Mouse (Mus musculus) MEL-GATA-1-ER (cell line): ENCODE data around the gene Fam193b.
"Not testable (repeated sequence)": the region's sequence is repeated elsewhere in the genome, so short reads cannot be mapped to it uniquely, and the experiment has no call there.

Source experiments
- DNase-seq: peaks from one replicate; pipeline ENCODE4 v3.0.0-alpha.2; 2012; ENCODE audit warnings: low read depth; ENCODE audit errors: extremely low read depth

Gene Fam193b

GRCm38 (mm10) chr13:55573432-55573831 lies 2.5 kb upstream of the Fam193b start, which contains the start of gene Tmed9:
Gene Tmed9, plus strand, starts transcription at chr13:55573732.
- no peak for DNase-seq

GRCm38 (mm10) chr13:55571977-55572376 lies 1.1 kb upstream of the Fam193b start:
- DNase-seq = no peak

DNA sequence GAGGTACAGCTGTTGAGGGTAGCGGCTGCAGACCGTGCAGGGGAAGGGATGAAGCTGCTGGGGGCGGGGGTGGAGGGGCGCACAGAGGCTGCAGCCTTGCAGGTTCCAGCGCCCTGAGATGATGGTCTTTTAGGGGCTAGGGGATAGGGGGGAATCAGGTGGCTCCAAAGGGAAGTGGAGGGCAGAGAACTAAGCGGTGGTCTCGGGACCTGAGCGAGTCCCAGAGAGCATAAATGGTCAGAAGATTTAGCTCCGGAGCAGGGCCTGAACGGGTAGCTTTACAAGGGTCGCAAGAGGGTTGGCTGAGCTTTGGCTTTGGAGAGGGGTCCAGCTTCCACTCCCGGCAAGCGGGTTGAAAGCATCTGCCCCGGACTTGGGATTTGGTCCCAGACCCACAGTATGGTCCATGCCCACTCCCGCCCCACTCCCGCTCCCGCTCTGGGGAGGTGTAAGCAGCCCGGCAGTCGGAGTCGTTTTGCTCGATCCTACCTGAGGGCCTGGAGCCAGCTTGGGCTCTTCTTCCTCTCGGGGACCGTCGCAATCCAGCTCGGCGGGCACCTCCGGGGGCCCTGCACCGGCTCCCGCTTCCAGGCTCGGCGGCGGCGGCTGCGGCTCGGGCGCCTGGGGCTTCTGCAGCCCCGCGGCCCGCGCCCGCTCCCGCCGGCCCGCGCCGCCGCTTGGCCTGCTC lies 490 bp downstream of the Fam193b start:
- no peak for DNase-seq

- DNase-seq = no peak
These were observed 1.1 kb downstream of the Fam193b start for GRCm38 (mm10) chr13:55569726-55570285.

- DNase-seq = not testable (repeated sequence)
These were observed 2.4 kb downstream of the Fam193b start for GRCm38 (mm10) chr13:55568524-55568923.

GRCm38 (mm10) chr13:55567949-55568348 lies 3.0 kb downstream of the Fam193b start:
- no peak for DNase-seq

DNA sequence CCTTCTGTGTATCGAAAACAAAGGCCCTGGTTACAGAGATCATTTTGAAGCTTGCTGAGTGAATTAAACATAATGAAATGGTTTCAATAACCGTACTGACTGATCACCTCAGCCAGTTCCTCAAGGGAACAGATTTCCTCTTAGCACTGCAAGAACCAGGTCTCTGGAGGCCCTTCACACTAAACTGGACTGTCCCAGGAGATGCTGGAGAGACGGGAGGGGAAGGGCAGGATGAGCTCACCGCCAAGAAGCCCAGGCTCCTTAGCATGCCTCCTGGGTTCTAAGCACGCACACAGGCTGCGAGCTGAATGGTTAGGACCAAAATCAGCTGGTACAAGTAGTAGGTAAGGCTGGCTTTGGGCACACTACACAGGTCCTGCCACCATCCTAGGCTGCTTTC lies 3.9 kb downstream of the Fam193b start:
- no peak for DNase-seq

GRCm38 (mm10) chr13:55563266-55563879 lies 7.5 kb downstream of the Fam193b start:
- no peak for DNase-seq

DNA sequence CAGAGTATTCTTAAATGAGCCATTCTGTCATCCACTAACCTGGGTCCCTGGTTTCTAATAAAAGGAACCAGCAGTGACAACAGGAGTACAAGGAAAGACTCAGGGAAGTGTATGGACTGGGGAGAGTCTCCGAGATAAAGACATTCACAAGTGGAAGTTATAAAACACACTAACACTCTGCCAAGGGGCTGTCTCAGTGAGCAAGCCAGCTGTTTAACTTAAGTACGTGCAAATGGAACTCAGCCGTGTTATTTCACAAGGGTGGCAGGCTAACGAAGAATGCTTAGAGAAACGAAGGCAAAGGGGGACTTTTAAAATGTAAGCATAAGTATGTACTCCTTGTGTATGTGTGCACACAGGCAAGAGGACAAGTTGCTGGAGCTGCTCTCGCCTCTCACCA lies 13.4 kb downstream of the Fam193b start:
- no peak for DNase-seq

- DNase-seq = no peak
These were observed 15.0 kb downstream of the Fam193b start for GRCm38 (mm10) chr13:55555921-55556320.

GRCm38 (mm10) chr13:55549061-55549460 lies 21.9 kb downstream of the Fam193b start:
- no peak for DNase-seq

DNA sequence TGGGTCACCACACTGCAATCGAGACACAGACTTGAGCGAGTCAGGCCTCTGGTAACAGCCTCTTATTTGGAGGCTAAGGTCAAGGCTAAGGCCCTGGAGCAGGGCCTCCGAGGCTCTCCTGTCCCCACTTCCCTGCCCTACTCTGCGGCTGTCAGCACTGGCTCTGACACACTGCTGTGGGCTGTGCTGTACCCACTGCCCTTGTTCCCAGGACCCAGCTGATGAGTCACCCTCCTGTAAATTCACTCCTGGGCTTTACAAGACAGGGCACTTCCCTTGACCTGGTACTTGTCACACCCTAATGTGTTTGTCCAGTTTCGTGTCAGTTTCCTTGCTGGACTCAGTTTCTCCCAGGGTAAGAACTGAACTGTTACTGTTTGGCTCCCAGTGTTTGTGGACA lies 22.5 kb downstream of the Fam193b start:
- no peak for DNase-seq

GRCm38 (mm10) chr13:55547916-55548315 lies 23.0 kb downstream of the Fam193b start:
- no peak for DNase-seq

DNA sequence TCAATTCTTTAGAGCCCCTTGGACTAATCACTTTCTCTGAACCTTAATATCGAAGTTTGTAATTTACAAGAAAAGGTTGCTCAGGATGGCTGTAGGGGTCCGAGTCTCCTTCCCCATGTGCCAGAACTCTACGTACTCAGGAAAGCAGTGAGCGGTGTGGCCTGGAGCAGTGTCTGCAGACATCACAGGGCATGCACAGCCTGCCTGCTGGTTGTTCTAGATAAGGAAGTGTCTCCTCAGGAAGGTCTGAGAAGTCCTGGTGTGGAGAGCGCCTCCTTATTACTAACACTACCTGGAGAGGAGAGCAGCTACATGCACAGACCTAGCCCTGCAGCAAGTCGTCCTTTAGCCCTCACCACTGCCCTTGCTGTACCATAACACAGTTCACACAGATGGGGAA lies 26.1 kb downstream of the Fam193b start:
- peak; percentile 32 for DNase-seq

DNA sequence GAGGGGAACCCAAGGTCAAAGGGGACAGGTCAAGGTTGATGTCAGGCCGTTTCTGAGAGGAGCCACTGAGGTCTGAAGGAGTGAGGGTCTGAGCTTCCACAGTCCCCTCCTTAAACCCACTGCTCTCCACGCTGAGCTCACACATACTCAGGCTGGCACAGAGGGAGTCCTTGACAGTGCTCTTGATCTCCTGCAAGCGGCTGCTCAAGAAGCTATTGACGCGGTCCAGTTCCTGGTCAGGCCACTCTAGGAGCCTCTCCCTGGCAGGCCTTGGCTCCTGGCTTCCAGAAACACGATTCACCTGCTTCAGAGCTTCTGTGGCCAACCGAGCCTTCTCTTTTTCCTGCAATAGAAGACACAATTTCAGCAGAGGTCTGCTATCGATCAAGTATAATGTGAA lies 27.5 kb downstream of the Fam193b start:
- no peak for DNase-seq

DNA sequence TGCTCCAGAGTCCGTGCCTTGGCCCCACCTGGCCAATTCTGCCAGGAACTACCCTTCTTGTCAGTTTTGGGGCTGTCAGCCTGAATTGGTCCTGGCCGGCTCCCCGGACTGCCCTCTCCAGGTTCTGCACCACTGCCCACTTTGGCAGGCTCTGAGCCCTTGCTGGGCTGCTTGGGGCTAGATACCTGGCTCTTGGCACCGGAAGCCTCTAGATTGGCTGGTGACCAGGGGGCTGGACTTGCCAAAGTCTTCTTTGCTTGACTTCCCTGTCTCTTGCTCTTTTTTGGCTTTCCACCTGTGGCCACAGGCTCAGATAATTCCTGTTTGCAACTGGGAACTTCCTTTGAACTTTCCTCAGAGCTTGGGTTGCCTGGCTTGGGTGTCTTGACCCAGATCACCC lies 28.0 kb downstream of the Fam193b start:
- DNase-seq = no peak

DNA sequence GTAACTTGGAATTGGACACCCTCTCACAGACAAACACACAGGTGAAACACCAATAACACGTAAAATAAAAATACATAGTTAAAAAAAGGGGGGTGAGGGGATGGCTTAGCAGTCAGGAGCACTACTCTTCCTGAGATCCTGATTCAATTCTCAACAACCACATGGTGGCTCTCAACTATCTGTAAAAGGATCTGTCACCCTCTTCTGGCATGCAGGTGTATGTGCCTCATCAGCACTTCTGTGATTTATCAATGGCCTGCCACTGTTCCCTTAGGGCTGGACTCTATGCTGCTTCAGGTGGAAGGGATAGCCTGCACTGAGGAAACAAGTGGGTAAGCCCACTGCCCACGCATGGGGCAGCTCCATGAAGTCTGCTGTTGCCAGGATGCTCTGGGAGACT lies 30.0 kb downstream of the Fam193b start:
- no peak for DNase-seq

DNA sequence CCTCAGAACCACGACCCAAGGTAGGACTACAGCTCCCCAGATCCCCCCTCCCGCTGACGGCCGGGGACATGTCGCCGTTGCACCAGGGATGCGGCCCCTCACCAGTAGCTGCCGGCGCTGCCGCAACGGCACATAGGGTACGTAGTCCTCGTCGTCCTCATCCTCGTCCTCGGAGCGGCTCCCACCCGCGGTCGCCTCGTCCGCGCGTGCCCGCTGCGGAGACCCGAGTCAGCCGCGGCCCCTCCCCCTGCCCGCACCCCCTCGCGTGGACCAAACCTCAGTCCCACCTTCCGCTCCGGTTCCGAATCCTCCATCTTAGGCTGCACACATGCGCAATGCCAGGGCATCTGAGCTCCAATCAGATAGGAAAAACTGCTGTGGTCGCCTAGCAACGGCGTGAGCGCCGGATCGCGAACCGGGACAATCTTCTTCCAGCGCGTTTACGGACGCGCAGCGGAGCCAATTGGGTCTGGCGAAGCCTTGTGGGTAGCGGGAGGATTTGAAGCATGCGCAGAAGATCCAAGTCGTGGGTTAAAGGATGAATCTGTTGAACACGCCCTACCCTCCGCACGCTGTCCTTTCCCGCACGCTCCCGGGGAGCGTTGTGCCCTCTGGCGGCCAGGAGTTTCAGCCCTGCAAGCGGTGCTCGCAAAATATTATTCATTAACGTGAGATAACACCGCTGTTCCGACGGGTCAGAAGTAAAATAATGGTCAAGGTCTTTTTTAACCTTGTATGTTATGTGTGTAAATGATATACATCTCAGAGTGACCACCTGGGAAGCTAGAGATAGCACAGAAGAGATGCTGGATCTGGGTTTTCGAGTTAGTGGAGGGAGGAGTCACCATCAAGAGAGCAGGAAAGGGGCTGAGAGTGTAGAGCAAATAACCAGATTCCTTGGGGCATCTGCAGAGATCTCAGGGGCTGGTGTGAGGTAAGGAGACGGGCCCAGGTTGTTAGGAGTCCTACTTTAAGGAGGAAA lies 34.4 kb downstream of the Fam193b start, which contains the start of gene Ddx41:
Gene Ddx41 (minus strand): TSS at position 465 of the 982 bp plus-strand sequence.
- peak; percentile 99 for DNase-seq

DNA sequence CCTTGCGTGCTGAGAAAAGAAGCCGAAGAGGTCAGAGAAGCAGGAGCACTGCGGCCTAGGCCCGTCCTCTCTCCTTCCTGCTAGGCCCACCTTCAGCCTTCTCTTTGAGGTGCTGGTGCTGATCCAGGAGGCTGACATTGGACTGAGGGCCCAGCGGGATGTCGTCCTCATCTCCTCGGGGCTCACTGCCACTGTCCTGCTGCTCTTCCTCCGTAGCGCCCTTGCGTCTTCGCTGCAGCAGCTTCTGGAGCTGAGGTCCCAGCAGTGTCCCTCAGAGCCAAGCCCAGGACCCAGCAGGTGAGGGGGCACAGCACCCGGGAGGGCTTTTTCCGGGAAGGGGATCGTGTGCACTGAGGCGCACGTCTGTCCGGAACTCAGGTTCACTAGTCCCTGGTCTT lies 35.1 kb downstream of the Fam193b start:
- DNase-seq = no peak

GRCm38 (mm10) chr13:55535191-55535590 lies 35.7 kb downstream of the Fam193b start:
- DNase-seq = no peak

DNA sequence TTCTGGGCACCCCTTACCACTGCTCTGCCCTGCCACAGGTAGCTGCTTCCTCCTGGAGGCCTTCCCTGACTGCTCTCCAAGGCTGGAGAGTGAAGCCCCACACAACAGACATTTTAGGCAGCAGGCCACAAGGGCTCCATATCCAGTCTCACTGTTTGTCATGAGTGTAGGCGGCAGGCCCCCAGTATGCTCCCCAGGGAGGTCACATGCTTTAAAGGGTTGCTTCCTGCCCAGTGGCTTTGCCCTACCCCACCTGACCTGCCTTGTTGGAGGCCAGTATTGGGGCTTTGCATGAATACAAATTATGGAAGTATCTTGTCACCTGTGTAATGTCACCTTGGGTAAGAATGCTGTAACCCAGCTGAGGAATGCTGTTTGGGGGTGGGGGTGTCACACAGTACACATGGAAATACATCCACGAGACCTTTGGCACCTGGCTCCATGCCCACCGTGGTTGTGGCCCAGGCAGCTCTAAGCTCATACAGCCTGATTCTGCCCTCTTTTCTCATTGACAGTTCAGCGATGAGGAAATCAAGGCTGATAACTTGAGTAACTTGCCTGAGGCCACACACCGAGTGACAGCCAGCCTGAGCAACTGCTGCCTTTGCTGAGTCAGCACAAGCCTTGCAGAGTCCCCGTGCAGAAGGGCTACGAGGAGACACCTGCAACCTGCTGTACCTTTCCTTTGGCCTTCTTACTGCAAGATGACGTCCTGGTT lies 41.6 kb downstream of the Fam193b start, which contains the start of gene Dok3:
Gene Dok3 (minus strand): TSS at position 99 of the 718 bp plus-strand sequence.
- DNase-seq = no peak
